Mouse (Mus musculus): Measurements from ENCODE around the gene Samd4. TPM values are rescaled to one million over a fixed set of nuclear protein-coding genes. Genes with fewer than 3 reads are reported as not detected.

Gene Samd4
- total RNA-seq, 2 experiments from 2014 or later, result 57.1 to 57.9 TPM

GRCm38 (mm10) chr14:47144326-47144725 is 261.7 kb downstream of the Samd4 start:
- no peak for DNase-seq (ENCODE audit: low spot score)
- intact Hi-C loops (cut with DNase I), result no loop called here

DNA sequence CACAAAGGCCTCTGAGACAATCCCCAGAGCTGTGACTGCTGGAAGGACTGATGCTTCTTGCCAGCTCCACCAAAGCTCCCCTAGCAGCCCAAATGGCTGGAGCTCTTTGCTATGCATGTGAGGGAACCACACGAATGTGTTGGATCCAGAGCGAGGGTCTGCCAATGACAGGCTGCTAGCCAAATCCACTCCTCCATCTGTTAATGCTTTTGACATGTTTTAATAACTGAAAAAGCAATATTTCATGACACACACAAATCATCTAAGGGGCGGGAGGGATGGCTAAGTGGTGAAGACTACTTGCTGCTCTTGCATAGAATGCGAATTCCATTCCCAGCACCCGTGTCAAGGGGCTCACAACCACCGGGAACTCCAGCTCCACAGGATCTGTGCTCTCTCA is 268.7 kb downstream of the Samd4 start:
- intact Hi-C loops (cut with DNase I), result no loop called here
- no peak for DNase-seq (ENCODE audit: low spot score)

- intact Hi-C loops (cut with DNase I), result no loop called here
- DNase-seq (ENCODE audit: low spot score), result no peak
Measured at GRCm38 (mm10) chr14:47154303-47154702, 271.6 kb downstream of the Samd4 start.

Small RNAs within 50 kb of the gene (microRNA-seq; reads per million reads assigned to microRNA genes)
- 53.1 reads per million, percentile 50 among the genes with 10 or more reads in this experiment for gene Mir378c

Other genes with a start within 250 kb of the Samd4 start
- 1 to 10 TPM in 1 of 2 experiments, under 1 TPM in 1; 0.83 to 1.2 TPM for gene Cdkn3, start 122.3 kb upstream of the Samd4 start, total RNA-seq (2021)
- gene Cnih1, start 94.4 kb upstream of the Samd4 start, total RNA-seq (2021), result 10 to 100 TPM; 52.5 to 53.5 TPM
- gene Gmfb, start 60.6 kb upstream of the Samd4 start, total RNA-seq (2021), result 10 to 100 TPM; 30.5 to 33.5 TPM
- gene Cgrrf1, start 50.7 kb upstream of the Samd4 start, total RNA-seq (2021), result 10 to 100 TPM; 37.4 to 39.8 TPM